8 mouse cellular contexts compared by ENCODE assay signal in the genomic region with DNA sequence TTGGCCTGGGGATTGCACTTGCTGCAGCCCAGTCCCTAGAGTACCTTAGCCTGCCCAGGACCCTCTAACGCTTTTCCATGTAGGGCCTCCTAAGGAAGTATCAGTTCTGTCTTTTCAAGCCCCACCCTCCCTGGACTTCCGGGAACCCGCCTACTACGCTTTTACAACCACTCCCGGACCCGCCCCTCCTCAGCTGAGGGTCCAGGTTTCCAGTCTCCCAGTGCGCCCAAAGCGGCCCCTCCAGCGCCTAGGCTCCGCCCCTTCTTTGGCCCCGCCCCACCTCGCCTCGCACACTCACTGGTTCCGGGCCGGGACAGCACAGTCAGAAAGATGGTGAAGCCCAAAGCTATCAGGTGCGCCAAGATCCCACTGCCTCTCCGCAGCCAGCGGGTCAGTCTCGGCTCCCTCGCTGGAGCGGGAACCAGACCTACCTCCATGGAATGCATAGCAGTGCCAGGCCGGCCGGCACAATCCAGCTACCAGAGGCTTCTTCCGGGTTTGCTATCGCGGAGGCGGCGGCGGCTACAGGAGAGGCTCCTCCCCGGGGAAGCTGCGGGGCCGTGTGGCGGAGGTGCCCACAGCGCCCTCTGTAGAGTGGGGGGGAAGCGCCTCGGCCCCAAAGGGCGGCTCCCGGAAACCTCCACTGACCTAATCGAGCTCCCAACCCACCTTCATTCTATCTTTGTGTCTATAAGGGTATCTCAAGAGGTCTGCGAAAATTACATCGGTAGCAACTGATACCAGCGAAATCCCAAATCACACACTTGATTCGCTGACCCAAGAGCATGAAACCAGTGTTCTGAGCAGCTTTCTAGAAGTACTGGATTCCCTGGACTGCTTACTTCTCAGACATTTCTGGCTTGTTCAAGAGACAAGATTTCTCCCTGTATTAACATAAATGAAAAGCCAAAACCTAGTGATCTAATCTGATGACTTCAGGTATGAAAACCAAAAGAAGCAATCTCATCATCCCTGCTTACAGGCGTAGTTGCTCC. TPM values are rescaled to one million over a fixed set of nuclear protein-coding genes. Genes with fewer than 3 reads are reported as not detected.
DNase-seq lines count a peak whose midpoint lies in the region; ATAC-seq and TF ChIP-seq lines count a peak whose summit lies in the region.

A gene (minus strand): TSS at position 884 of the 995 bp plus-strand sequence.

- H3K9ac ChIP-seq in hindbrain, postnatal 0 days (replicated peaks; ENCODE audit: low read length), result peak within 1 kb of the TSS; percentile 65

- peaks cover 23% of the 10 kb centered on the region for H3K36me3 ChIP-seq in hindbrain, postnatal 0 days (ENCODE audit: insufficient read depth, low read length)
- 0 out of 2 replicates have a peak, but pooled peaks cover 6% of the 10 kb centered on the region for H3K36me3 ChIP-seq in macrophage (ENCODE audit: inconsistent target)

- H3K4me3 ChIP-seq in cortical plate, adult 2 months (ENCODE audit: insufficient read depth, low read length), result peak within 1 kb of the TSS; percentile 79
- H3K4me3 ChIP-seq in hindbrain, postnatal 0 days (ENCODE audit: low read length), result peak within 1 kb of the TSS; percentile 62
- peak within 1 kb of the TSS; percentile 72 for H3K4me3 ChIP-seq in left cerebral cortex, adult 2 months
- peak within 1 kb of the TSS; percentile 68 for H3K4me3 ChIP-seq in macrophage (ENCODE audit: inconsistent target)

- DNase-seq in adipocyte (ENCODE audit: low spot score), result peak; percentile 85
- peak; percentile 93 for DNase-seq in gastrocnemius, adult 8-10 months (ENCODE audit: low spot score in 2 of 2)
- peak; percentile 84 for DNase-seq in hindbrain, postnatal 0 days (ENCODE audit: low spot score)
- peak; percentile 84 to 86 for DNase-seq in left cerebral cortex, adult 2 months (ENCODE audit: extremely low spot score in 1 of 2, low spot score in 2 of 2)
- DNase-seq in right cerebral cortex, adult 18-20 months, result peak; percentile 91
- peak; percentile 81 for DNase-seq in urinary bladder, postnatal 10 days (ENCODE audit: low spot score)

- no peaks in the 10 kb centered on the region for H3K9me3 ChIP-seq in hindbrain, postnatal 0 days (ENCODE audit: low read length)

- peak within 1 kb of the TSS; percentile 81 for H3K27ac ChIP-seq in cortical plate, adult 2 months (ENCODE audit: insufficient read depth, low read length)
- H3K27ac ChIP-seq in hindbrain, postnatal 0 days, result peak within 1 kb of the TSS; percentile 75
- H3K27ac ChIP-seq in left cerebral cortex, adult 2 months, result peak within 1 kb of the TSS; percentile 96
- H3K27ac ChIP-seq in macrophage, result peak within 1 kb of the TSS; percentile 79

- 3% methylated on average over 44 of the region's 44 CpGs for WGBS in hindbrain, postnatal 0 days
- 2% methylated on average over 38 of the region's 44 CpGs for WGBS in macrophage (ENCODE audit: missing documents)

- TF ChIP-seq POLR2A in cortical plate, adult 2 months (IDR thresholded peaks at IDR 0.05; ENCODE audit: extremely low read depth, insufficient read depth, low read length), result peak; percentile 68

- H3K27me3 ChIP-seq in hindbrain, postnatal 0 days (ENCODE audit: insufficient read depth, low read length), result no peaks in the 10 kb centered on the region

- peak within 1 kb of the TSS; percentile 73 for H3K4me2 ChIP-seq in hindbrain, postnatal 0 days (ENCODE audit: low read depth, low read length)

- peaks cover 11% of the 10 kb centered on the region for H3K4me1 ChIP-seq in cortical plate, adult 2 months (ENCODE audit: control insufficient read depth, insufficient read depth, low read length)
- H3K4me1 ChIP-seq in hindbrain, postnatal 0 days (ENCODE audit: insufficient read depth, low read length), result peaks cover 24% of the 10 kb centered on the region

- intact Hi-C loops in left cerebral cortex, adult 2 months (cut with DNase I), result loop anchor here (1.0 kb wide), 1 partner anchor 10 kb away; a partner anchor contains a TSS

- peak; percentile 81 for ATAC-seq in hindbrain, postnatal 0 days

- H3K79me2 ChIP-seq in macrophage (ENCODE audit: inconsistent target), result peaks cover 11% of the 10 kb centered on the region

- TF ChIP-seq CTCF in cortical plate, adult 2 months (IDR thresholded peaks at IDR 0.05; ENCODE audit: extremely low read depth, insufficient read depth, low read length), result no peak; the same call in 1 of the 2 replicates
- TF ChIP-seq CTCF in hindbrain, postnatal 0 days (IDR thresholded peaks at IDR 0.05; ENCODE audit: low read depth), result peak; percentile 68
- peak; percentile 70 for TF ChIP-seq CTCF in left cerebral cortex, adult 2 months (IDR thresholded peaks at IDR 0.05)

RNA-seq across cellular contexts. Expression of the gene that starts here (rescaled TPM):
- 15.0 and 16.9 TPM in 2 replicates for polyA plus RNA-seq in cortical plate, adult 2 months (2012; rRNA removed)
- 1 to 10 TPM; 3.0 to 3.8 (median 3.4) TPM for total RNA-seq in gastrocnemius, adult 8-10 months (2022)
- 3.8 and 4.2 TPM in 2 replicates for total RNA-seq in hindbrain, postnatal 0 days (2014; rRNA removed)
- 3.1 and 3.3 TPM in 2 replicates for polyA plus RNA-seq in hindbrain, postnatal 0 days (2015; fragmentation: Nextera tagmentation; extraction: Ambion mirVana)
- 10 to 100 TPM; 18.8 to 20.7 TPM for total RNA-seq in left cerebral cortex, adult 2 months (2021)
- 10 to 100 TPM in 22 of 26 experiments, 1 to 10 TPM in 4; 6.3 to 31.6 (median 18.3) TPM for total RNA-seq in macrophage (2018; cell fraction: chromatin; rRNA removed)
- total RNA-seq in macrophage (2018; cell fraction: cytosol; rRNA removed), result 10 to 100 TPM in 11 of 26 experiments, 1 to 10 TPM in 15; 3.8 to 15.7 (median 9.1) TPM
- 10 to 100 TPM in 25 of 26 experiments, 1 to 10 TPM in 1; 9.1 to 38.3 (median 21.6) TPM for total RNA-seq in macrophage (2018; cell fraction: nucleus; rRNA removed)
- 7.2 to 11.4 TPM (median 8.4 TPM) in 3 replicates for polyA plus RNA-seq in macrophage (2018)

Comparison
In these comparisons a context has a peak if more than half of its experiments do, and no peak if none do; other contexts are left out.
1. Peak in every context shown above with its lines: DNase-seq, ATAC-seq, H3K4me3 ChIP-seq and H3K27ac ChIP-seq.